Mouse (Mus musculus) liver, embryonic 13.5 days (tissue): Measurements from ENCODE around the gene Bmyc. TPM values are rescaled to one million over a fixed set of nuclear protein-coding genes. Genes with fewer than 3 reads are reported as not detected.

ENCODE experiments used
- ATAC-seq: fragments of 200-750 bp; cut with Nextera tagmentation; 2 replicates; pipeline ENCODE4 v1.8.0; 2017; ENCODE audit warnings: low read depth, mild to moderate bottlenecking, moderate number of reproducible peaks, moderate library complexity
- DNase-seq: peaks from one replicate; pipeline ENCODE4 v3.0.0; 2022
- H3K27ac ChIP-seq: fragments of 300-500 bp; sonication (generic); 2 replicates; pipeline ENCODE4 v1.5.1; 2015; ENCODE audit warnings: moderate library complexity, mild to moderate bottlenecking, inconsistent platforms
- H3K27me3 ChIP-seq: fragments of 300-500 bp; sonication (generic); 2 replicates; pipeline ENCODE4 v1.6.1; 2015; ENCODE audit warnings: mild to moderate bottlenecking, inconsistent platforms
- H3K36me3 ChIP-seq: fragments of 300-500 bp; sonication (generic); 2 replicates; pipeline ENCODE4 v1.6.1; 2015; ENCODE audit warnings: mild to moderate bottlenecking, inconsistent platforms
- H3K4me1 ChIP-seq: fragments of 300-500 bp; sonication (generic); replicated peaks from 2 replicates; pipeline ENCODE4 v1.6.1; 2015; ENCODE audit warnings: inconsistent platforms
- H3K4me2 ChIP-seq: fragments of 300-500 bp; sonication (generic); 2 replicates; pipeline ENCODE4 v1.6.1; 2015; ENCODE audit warnings: inconsistent platforms, mild to moderate bottlenecking, moderate library complexity
- H3K4me3 ChIP-seq: fragments of 300-500 bp; sonication (generic); replicated peaks from 2 replicates; pipeline ENCODE4 v1.5.1; 2015; ENCODE audit warnings: mild to moderate bottlenecking, inconsistent platforms
- H3K9ac ChIP-seq: fragments of 300-500 bp; sonication (generic); 2 replicates; pipeline ENCODE4 v1.6.1; 2015; ENCODE audit warnings: mild to moderate bottlenecking, inconsistent platforms
- H3K9me3 ChIP-seq: fragments of 300-500 bp; sonication (generic); replicated peaks from 2 replicates; pipeline ENCODE4 v1.6.1; 2016; ENCODE audit warnings: inconsistent platforms
- WGBS: fragments of 180-500 bp; shearing (Covaris S2); methylation state at CpG from one replicate; pipeline ENCODE4 v1.1.7; 2015; ENCODE audit not compliant: insufficient replicate concordance; 5-methylcytosine and 5-hydroxymethylcytosine counted together
- polyA plus RNA-seq: library from polyadenylated mRNA; unstranded; fragments of >200 nt; fragmentation: Nextera tagmentation; extraction: Ambion mirVana; gene quantifications from 2 replicates; pipeline ENCODE4 v1.2.1, GENCODE M21; 2015

The Bmyc gene
- 12.8 and 13.4 TPM in 2 replicates for polyA plus RNA-seq

- under 1% methylated on average over 78 of the region's 78 CpGs for WGBS
- Histone ChIP-seq H3K9ac (peak within 1 kb of the TSS; percentile 59), H3K27me3 (peaks cover 16% of the 10 kb centered on the region), H3K4me1 (peaks cover 7% of the 10 kb centered on the region), H3K4me3 (peak within 1 kb of the TSS; percentile 62), H3K36me3 (no peaks in the 10 kb centered on the region), H3K4me2 (peak within 1 kb of the TSS; percentile 72), H3K27ac (no peak within 1 kb of the TSS), H3K9me3 (no peaks in the 10 kb centered on the region)
- peak; percentile 47 for DNase-seq
- ATAC-seq = peak; percentile 69
These were observed at the start of gene Bmyc for GRCm38 (mm10) chr2:25706643-25707481. Bmyc (plus strand) TSS chr2:25706739.

- ATAC-seq = no peak
- no peaks in the 10 kb centered on the region for H3K27me3 ChIP-seq
These were observed 49.3 kb upstream of the Bmyc start for GRCm38 (mm10) chr2:25657246-25657645.

GRCm38 (mm10) chr2:25657652-25658051 lies 48.9 kb upstream of the Bmyc start, which contains the start of gene Lcn5:
Lcn5 (plus strand) TSS chr2:25657952.
- no peak for ATAC-seq

More at GRCm38 (mm10) chr2:25657246-25657645, 49.3 kb upstream of the Bmyc start:
- Histone ChIP-seq H3K9me3 (no peaks in the 10 kb centered on the region), H3K27ac (no peak overlapping the region), H3K4me3 (no peak overlapping the region), H3K9ac (no peak overlapping the region), H3K4me1 (no peaks in the 10 kb centered on the region), H3K4me2 (no peak overlapping the region), H3K36me3 (no peaks in the 10 kb centered on the region)
- DNase-seq = no peak
- 63% methylated on average over 4 of the region's 4 CpGs for WGBS

GRCm38 (mm10) chr2:25660279-25660678 lies 46.3 kb upstream of the Bmyc start:
- H3K9ac ChIP-seq = no peak overlapping the region
- H3K9me3 ChIP-seq = no peaks in the 10 kb centered on the region
- ATAC-seq (no peak), DNase-seq (no peak)
- no peaks in the 10 kb centered on the region for H3K4me1 ChIP-seq
- H3K36me3 ChIP-seq = no peaks in the 10 kb centered on the region
- WGBS = 75% methylated on average over 8 of the region's 8 CpGs
- no peaks in the 10 kb centered on the region; the same call in 1 of the 2 replicates for H3K27me3 ChIP-seq
- H3K27ac ChIP-seq = no peak overlapping the region
- no peak overlapping the region for H3K4me3 ChIP-seq
- H3K4me2 ChIP-seq = no peak overlapping the region

More at GRCm38 (mm10) chr2:25657652-25658051, 48.9 kb upstream of the Bmyc start, which contains the start of gene Lcn5:
- H3K27me3 ChIP-seq = no peaks in the 10 kb centered on the region
- H3K9ac ChIP-seq = no peak within 1 kb of the TSS
- no peaks in the 10 kb centered on the region for H3K4me1 ChIP-seq
- no peak within 1 kb of the TSS for H3K4me2 ChIP-seq
- no peak for DNase-seq
- no peaks in the 10 kb centered on the region for H3K36me3 ChIP-seq
- H3K9me3 ChIP-seq = no peaks in the 10 kb centered on the region
- H3K4me3 ChIP-seq = no peak within 1 kb of the TSS
- H3K27ac ChIP-seq = no peak within 1 kb of the TSS

DNA sequence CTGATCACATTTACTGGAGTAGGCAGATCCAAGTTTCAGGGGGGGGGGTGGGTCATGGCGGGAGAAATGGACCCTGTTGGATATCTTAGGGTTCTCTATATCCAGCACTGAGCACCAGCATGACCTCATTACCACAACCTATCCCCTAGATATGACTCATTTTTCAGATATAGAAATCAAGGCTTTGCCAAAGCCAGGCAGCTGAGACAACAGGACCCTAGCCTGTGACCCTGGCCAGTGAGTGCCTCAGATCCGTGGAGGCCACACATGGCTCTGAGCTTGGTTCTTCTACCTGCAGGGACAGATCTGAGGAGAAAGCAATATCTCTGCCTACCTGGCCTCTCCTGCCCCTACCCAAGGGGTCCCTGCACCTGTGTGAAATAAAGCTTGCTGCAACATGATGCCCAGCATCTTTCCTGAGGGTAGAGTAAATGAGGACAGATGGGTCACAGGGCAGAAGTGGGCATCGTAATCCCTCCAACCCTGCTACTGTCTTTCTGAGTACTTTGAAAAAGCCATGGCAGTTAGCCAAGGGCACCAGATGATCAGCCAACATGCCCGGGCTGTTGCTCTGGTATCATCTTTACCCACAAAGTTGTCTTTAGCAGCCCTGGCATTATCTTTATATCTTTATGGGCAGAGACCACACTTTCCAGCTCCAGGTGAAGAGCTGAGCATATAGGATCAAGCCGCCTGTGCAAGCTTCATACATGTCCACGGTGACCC lies 45.1 kb upstream of the Bmyc start:
- Histone ChIP-seq H3K9me3 (no peaks in the 10 kb centered on the region), H3K9ac (no peak overlapping the region), H3K4me2 (no peak overlapping the region), H3K27ac (no peak overlapping the region), H3K36me3 (no peaks in the 10 kb centered on the region), H3K4me3 (no peak overlapping the region), H3K4me1 (no peaks in the 10 kb centered on the region), H3K27me3 (no peaks in the 10 kb centered on the region; the same call in 1 of the 2 replicates)
- WGBS = 63% methylated on average over 6 of the region's 6 CpGs
- DNase-seq (no peak), ATAC-seq (no peak)

- H3K36me3 ChIP-seq = no peaks in the 10 kb centered on the region
- WGBS = 55% methylated on average over 1 of the region's 1 CpGs
- H3K9ac ChIP-seq = no peak overlapping the region
- H3K4me1 ChIP-seq = no peaks in the 10 kb centered on the region
- H3K27ac ChIP-seq = no peak overlapping the region
- H3K9me3 ChIP-seq = no peaks in the 10 kb centered on the region
- H3K4me2 ChIP-seq = no peak overlapping the region
- no peaks in the 10 kb centered on the region; the same call in 1 of the 2 replicates for H3K27me3 ChIP-seq
- H3K4me3 ChIP-seq = no peak overlapping the region
- ATAC-seq (no peak), DNase-seq (peak; percentile 22)
These were observed 43.0 kb upstream of the Bmyc start for GRCm38 (mm10) chr2:25663511-25663910.

GRCm38 (mm10) chr2:25664125-25664524 lies 42.4 kb upstream of the Bmyc start:
- WGBS = 61% methylated on average over 5 of the region's 5 CpGs
- H3K36me3 ChIP-seq = no peaks in the 10 kb centered on the region
- no peaks in the 10 kb centered on the region for H3K4me1 ChIP-seq
- H3K27me3 ChIP-seq = no peaks in the 10 kb centered on the region; the same call in 1 of the 2 replicates
- no peaks in the 10 kb centered on the region for H3K9me3 ChIP-seq
- DNase-seq = no peak
- H3K4me2 ChIP-seq = no peak overlapping the region
- no peak overlapping the region for H3K4me3 ChIP-seq
- no peak for ATAC-seq
- no peak overlapping the region for H3K9ac ChIP-seq
- H3K27ac ChIP-seq = no peak overlapping the region

DNA sequence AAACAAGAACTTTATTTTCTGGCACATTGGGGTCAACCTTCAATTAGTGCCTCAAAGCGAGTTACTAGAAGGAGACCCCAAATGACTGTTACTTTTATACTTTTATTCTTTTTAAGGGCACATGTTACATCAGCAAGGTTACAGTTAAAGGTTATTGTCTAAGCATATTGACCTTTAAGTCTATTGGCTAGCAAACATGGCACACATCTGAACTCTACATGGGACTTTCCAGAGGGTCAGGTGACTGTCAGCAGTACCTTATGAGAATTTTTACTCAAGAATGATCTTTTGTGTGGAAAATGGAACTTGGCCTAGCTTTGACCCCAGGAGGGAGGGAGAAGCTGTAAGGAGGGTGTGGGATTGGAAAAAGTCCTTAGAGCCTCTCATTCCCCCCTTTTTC lies 40.0 kb upstream of the Bmyc start:
- Histone ChIP-seq H3K27me3 (no peaks in the 10 kb centered on the region; the same call in 1 of the 2 replicates), H3K36me3 (no peaks in the 10 kb centered on the region), H3K9ac (no peak overlapping the region), H3K9me3 (no peaks in the 10 kb centered on the region), H3K27ac (no peak overlapping the region), H3K4me2 (no peak overlapping the region), H3K4me3 (no peak overlapping the region), H3K4me1 (no peaks in the 10 kb centered on the region)
- 35% methylated on average over 1 of the region's 1 CpGs for WGBS
- no peak for ATAC-seq
- DNase-seq = no peak

GRCm38 (mm10) chr2:25676486-25676885 lies 30.1 kb upstream of the Bmyc start, which contains the start of gene Lcn6:
Lcn6 (plus strand) TSS chr2:25676786.
- no peak within 1 kb of the TSS for H3K9ac ChIP-seq
- DNase-seq = no peak
- H3K27me3 ChIP-seq = no peaks in the 10 kb centered on the region
- no peaks in the 10 kb centered on the region for H3K36me3 ChIP-seq
- no peak for ATAC-seq
- 65% methylated on average over 3 of the region's 3 CpGs for WGBS
- no peak within 1 kb of the TSS for H3K27ac ChIP-seq
- H3K4me1 ChIP-seq = no peaks in the 10 kb centered on the region
- no peak within 1 kb of the TSS for H3K4me2 ChIP-seq
- H3K4me3 ChIP-seq = no peak within 1 kb of the TSS
- H3K9me3 ChIP-seq = no peaks in the 10 kb centered on the region

DNA sequence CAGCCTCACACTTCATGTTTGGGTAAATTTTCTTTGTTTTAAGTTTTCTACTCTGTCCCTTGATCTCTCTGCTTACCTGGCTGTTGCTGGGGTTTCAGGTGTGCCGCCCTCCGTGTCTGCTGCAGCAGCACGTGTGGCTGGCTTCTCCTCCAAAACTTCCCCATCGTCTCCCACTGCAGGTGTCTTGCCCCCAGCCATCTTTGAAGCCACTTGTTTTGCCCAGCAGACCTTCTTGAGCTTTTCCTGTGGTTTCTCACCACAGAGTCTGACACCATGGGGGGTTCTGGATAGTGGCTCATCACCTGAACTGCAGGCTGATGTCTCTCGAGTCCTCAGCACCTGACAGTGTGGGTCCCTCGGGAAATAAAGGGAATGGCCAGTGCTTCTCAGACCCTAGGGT lies 27.0 kb upstream of the Bmyc start:
- no peak overlapping the region for H3K4me2 ChIP-seq
- WGBS = 60% methylated on average over 6 of the region's 6 CpGs
- no peak overlapping the region for H3K4me3 ChIP-seq
- no peak for DNase-seq
- no peak overlapping the region for H3K9ac ChIP-seq
- no peak for ATAC-seq
- H3K36me3 ChIP-seq = no peaks in the 10 kb centered on the region
- no peaks in the 10 kb centered on the region for H3K4me1 ChIP-seq
- H3K27ac ChIP-seq = no peak overlapping the region
- no peaks in the 10 kb centered on the region for H3K9me3 ChIP-seq
- no peaks in the 10 kb centered on the region for H3K27me3 ChIP-seq

- Histone ChIP-seq H3K4me3 (no peak within 1 kb of the TSS), H3K9ac (no peak within 1 kb of the TSS), H3K36me3 (no peaks in the 10 kb centered on the region), H3K4me2 (no peak within 1 kb of the TSS), H3K9me3 (no peaks in the 10 kb centered on the region), H3K4me1 (no peaks in the 10 kb centered on the region), H3K27ac (no peak within 1 kb of the TSS), H3K27me3 (no peaks in the 10 kb centered on the region)
- 42% methylated on average over 2 of the region's 2 CpGs for WGBS
- ATAC-seq (no peak), DNase-seq (no peak)
These were observed 24.1 kb upstream of the Bmyc start, which contains the start of gene Lcn10 for GRCm38 (mm10) chr2:25682426-25682825. Lcn10 (plus strand) TSS chr2:25682726.
